Mouse (Mus musculus) cerebellum, adult 9-11 months (tissue): Measurements from ENCODE around the gene Cby1.

Experiments
- DNase-seq: peaks from one replicate; pipeline ENCODE4 v3.0.0; 2022

Gene Cby1

GRCm38 (mm10) chr15:79708229-79708822 is 49.3 kb downstream of the Cby1 start:
- DNase-seq = no peak

DNA sequence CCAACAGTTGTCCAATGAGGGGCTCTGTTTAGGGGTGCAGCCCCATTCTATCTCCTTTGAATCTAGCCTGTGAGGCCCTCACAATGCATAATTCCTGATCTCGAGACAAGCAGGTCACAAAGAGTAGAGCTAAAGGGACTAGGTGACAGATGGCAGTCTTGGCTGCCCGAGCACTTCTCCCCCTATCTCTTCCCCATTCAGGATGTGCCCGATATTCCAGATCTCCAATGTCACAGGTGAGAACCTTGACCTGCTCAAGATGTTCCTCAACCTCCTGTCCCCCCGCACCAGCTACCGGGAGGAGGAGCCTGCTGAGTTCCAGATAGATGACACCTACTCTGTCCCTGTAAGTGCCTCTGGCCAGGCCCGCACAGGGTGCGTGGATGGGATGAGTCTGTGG is 56.6 kb downstream of the Cby1 start:
- DNase-seq = peak; percentile 80

GRCm38 (mm10) chr15:79716710-79717109 is 57.7 kb downstream of the Cby1 start:
- peak; percentile 77 for DNase-seq
